Mouse (Mus musculus): ENCODE results near the gene Sidt1. TPM values are rescaled to one million over a fixed set of nuclear protein-coding genes. Genes with fewer than 3 reads are reported as not detected.

Gene Sidt1
- 4.9 and 9.2 TPM in 2 replicates for polyA plus RNA-seq (2012; ENCODE audit: low replicate concordance)

DNA sequence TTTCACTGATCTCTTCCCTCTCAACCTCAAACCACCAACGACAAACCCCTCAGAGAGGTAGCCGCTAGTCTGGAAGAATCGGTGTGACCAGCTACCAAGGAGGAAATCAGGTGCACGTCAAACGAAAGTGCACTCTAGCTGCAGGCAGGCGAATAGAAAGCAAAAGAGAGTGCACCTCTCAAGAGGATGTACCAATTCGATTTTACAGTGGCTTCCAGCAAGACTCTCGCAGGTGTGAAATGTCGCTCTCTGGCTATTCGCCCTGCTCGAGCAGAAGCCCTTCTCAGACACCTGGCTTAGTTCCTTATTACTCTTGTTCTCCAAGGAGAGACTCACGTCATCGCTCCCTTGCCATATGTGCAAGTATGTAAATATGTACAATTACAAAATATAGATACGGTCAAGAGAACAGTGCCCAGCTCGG is at the start of gene Sidt1:
Sidt1 (minus strand) TSS at position 336 of the 424 bp plus-strand sequence.

DNA sequence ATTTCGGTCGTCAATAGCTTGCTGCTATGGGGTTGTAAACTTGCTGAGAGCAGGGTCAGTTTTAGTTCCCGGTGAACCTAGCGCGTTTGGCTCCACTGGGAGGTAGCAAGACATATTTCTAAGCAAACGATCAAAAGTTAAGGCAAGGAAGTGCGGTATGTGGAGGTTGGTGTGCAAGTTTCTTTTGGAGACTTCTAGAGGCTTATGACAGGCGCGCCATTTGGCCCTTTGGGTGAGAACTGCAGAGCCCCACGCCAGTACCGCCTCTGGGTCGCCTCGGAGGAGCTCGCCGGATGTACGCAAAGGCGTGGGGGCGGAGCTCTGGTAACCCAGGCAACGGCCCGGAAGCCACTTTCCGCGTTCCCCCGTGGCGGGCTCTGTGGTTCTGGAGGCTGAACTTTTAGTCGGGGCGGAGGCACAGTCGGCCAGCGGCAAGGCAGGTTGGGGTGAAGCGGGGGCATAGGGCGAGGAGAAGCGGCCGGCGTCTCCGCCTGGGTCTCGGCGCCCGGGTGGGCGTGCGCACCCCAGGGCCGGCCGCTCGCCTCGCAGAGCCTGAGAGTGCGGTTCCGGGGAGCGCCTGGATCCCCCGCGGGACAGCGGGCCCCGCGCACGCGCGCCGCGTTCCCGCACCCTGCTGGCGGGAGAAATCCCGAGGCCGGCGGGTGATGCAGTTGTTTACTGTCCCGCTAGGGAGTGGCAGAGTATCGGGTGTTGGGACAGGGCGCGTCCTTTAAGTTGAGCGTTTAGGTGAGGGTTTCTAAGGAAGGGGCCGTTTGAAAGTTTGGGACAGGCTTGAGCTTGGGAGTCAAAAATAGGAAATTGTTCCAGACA is 14.3 kb upstream of the Sidt1 start, which contains the start of gene Spice1:
Spice1 (plus strand) TSS at position 51 of the 831 bp plus-strand sequence.

Other genes with a start within 250 kb of the Sidt1 start
- gene Atp6v1a, start 193.5 kb downstream of the Sidt1 start, polyA plus RNA-seq (2012; ENCODE audit: low replicate concordance): 1.4 and 4.6 TPM in 2 replicates
- 23.3 and 32.0 TPM in 2 replicates for gene Naa50, start 193.4 kb downstream of the Sidt1 start, polyA plus RNA-seq (2012; ENCODE audit: low replicate concordance)
- gene Usf3, start 159.9 kb downstream of the Sidt1 start, polyA plus RNA-seq (2012; ENCODE audit: low replicate concordance): 2.3 and 3.3 TPM in 2 replicates
- 3.7 and 4.1 TPM in 2 replicates for gene Spice1, start 13.9 kb upstream of the Sidt1 start, polyA plus RNA-seq (2012; ENCODE audit: low replicate concordance)
- not detected in 2 replicates for gene Cfap44, start 61.6 kb upstream of the Sidt1 start, polyA plus RNA-seq (2012; ENCODE audit: low replicate concordance)
- 0.31 and 0.32 TPM in 2 replicates for gene Boc, start 225.7 kb upstream of the Sidt1 start, polyA plus RNA-seq (2012; ENCODE audit: low replicate concordance)

Measured in leukemia stem cell, adult 10-12 weeks (primary cell).